Mouse (Mus musculus) myocyte (in vitro differentiated cells): Measurements from ENCODE around the gene Cela2a. TPM values are rescaled to one million over a fixed set of nuclear protein-coding genes. Genes with fewer than 3 reads are reported as not detected.

ENCODE experiments used
- H3K27me3 ChIP-seq: one replicate; pipeline ENCODE4 v1.6.1; 2011; ENCODE audit not compliant: control insufficient read depth, insufficient read depth, insufficient read length
- H3K36me3 ChIP-seq: one replicate; pipeline ENCODE4 v1.6.1; 2011; ENCODE audit not compliant: control insufficient read depth, insufficient read depth
- H3K4me2 ChIP-seq: one replicate; pipeline ENCODE4 v1.6.1; 2011; ENCODE audit warnings: low read depth, control low read depth
- H3K4me3 ChIP-seq: one replicate; pipeline ENCODE4 v1.5.1; 2011; ENCODE audit warnings: mild to moderate bottlenecking, control low read depth, moderate library complexity
- H3K79me2 ChIP-seq: one replicate; pipeline ENCODE4 v1.6.1; 2011; ENCODE audit not compliant: control insufficient read depth, insufficient read depth
- H3ac ChIP-seq: one replicate; pipeline ENCODE4 v1.6.1; 2011; ENCODE audit not compliant: control insufficient read depth, insufficient read length
- CEBPB ChIP-seq: IDR thresholded peaks from 2 replicates; pipeline ENCODE4 v1.6.1; 2011; ENCODE audit warnings: mild to moderate bottlenecking, moderate library complexity; ENCODE audit not compliant: poor library complexity, insufficient read depth, severe bottlenecking
- E2F4 ChIP-seq: IDR thresholded peaks from one replicate; pipeline ENCODE4 v1.6.1; 2011; ENCODE audit warnings: mild to moderate bottlenecking, control low read depth, moderate library complexity; ENCODE audit not compliant: insufficient read depth
- MAX ChIP-seq: IDR thresholded peaks from one replicate; pipeline ENCODE4 v1.6.1; 2011; ENCODE audit warnings: low read depth, mild to moderate bottlenecking, control low read depth
- MYOD1 ChIP-seq, 3 experiments: IDR thresholded peaks; one replicate each; pipeline ENCODE4 v1.6.1; 2011; ENCODE audit warnings: control low read depth in 2 of 3, low read depth in 2 of 3, mild to moderate bottlenecking in 2 of 3, moderate library complexity in 1 of 3; ENCODE audit not compliant: insufficient read length in 2 of 3, control insufficient read depth in 1 of 3
- MYOG ChIP-seq, 3 experiments: IDR thresholded peaks; one replicate each; pipeline ENCODE4 v1.6.1; 2011; ENCODE audit warnings: control low read depth in 2 of 3, low read depth in 2 of 3, mild to moderate bottlenecking in 2 of 3; ENCODE audit not compliant: insufficient read length in 2 of 3, control insufficient read depth in 1 of 3, insufficient read depth in 1 of 3
- POLR2A ChIP-seq: IDR thresholded peaks from one replicate; pipeline ENCODE4 v1.6.1; 2011; ENCODE audit warnings: low read depth, mild to moderate bottlenecking, control low read depth, moderate library complexity; ENCODE audit not compliant: insufficient read length
- POLR2AphosphoS2 ChIP-seq: IDR thresholded peaks from one replicate; pipeline ENCODE4 v1.6.1; 2011; ENCODE audit warnings: low read depth, control low read depth; ENCODE audit not compliant: insufficient read length
- REST ChIP-seq: IDR thresholded peaks from one replicate; pipeline ENCODE4 v1.6.1; 2011; ENCODE audit warnings: mild to moderate bottlenecking, control low read depth, moderate library complexity; ENCODE audit not compliant: insufficient read depth, insufficient read length
- SRF ChIP-seq: IDR thresholded peaks from one replicate; pipeline ENCODE4 v1.6.1; 2011; ENCODE audit warnings: low read depth; ENCODE audit not compliant: control insufficient read depth, insufficient read length
- TCF12 ChIP-seq: IDR thresholded peaks from one replicate; pipeline ENCODE4 v1.6.1; 2011; ENCODE audit warnings: mild to moderate bottlenecking, control low read depth; ENCODE audit not compliant: poor library complexity, insufficient read depth, severe bottlenecking
- TCF3 ChIP-seq: IDR thresholded peaks from one replicate; pipeline ENCODE4 v1.6.1; 2011; ENCODE audit warnings: low read depth, control low read depth; ENCODE audit not compliant: insufficient read length
- USF1 ChIP-seq: IDR thresholded peaks from one replicate; pipeline ENCODE4 v1.6.1; 2011; ENCODE audit warnings: low read depth, mild to moderate bottlenecking, control low read depth, moderate library complexity
- polyA plus RNA-seq: library from polyadenylated mRNA; unstranded; fragments of >200 nt; fragmentation: generic; extraction: Trizol; gene quantifications from one replicate; pipeline ENCODE4 v1.2.1, GENCODE M21; 2012; ENCODE audit warnings: missing spikeins

Gene Cela2a
- polyA plus RNA-seq, 1 experiment, result not detected

DNA sequence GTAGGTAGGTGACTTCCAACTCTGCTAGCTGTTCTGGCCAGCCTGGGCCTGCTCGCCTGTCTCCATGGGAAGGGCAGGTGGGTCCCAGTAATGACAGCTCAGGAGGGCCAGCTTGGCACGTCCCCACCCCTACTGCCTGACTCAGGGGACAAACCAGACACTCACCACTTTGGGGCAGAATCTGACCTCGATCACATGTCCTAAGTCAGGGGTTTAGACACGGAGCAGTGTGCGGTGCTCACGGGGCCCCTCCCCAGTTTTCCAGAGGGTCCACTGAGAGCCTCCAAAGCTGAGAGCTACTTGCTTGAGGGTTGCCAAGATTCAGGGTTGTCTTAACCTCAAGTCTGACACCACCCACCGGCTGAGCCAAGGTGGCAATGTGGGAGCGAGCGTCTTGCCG is 42.1 kb upstream of the Cela2a start:
- Histone ChIP-seq H3K4me3 (no peak overlapping the region), H3K36me3 (no peaks in the 10 kb centered on the region), H3K4me2 (peak overlapping the region; percentile 80), H3K27me3 (no peaks in the 10 kb centered on the region), H3K79me2 (no peaks in the 10 kb centered on the region), H3ac (no peak overlapping the region)
- TF ChIP-seq POLR2A (no peak), REST (no peak), E2F4 (no peak), TCF12 (no peak), SRF (no peak), USF1 (no peak), TCF3 (no peak)

DNA sequence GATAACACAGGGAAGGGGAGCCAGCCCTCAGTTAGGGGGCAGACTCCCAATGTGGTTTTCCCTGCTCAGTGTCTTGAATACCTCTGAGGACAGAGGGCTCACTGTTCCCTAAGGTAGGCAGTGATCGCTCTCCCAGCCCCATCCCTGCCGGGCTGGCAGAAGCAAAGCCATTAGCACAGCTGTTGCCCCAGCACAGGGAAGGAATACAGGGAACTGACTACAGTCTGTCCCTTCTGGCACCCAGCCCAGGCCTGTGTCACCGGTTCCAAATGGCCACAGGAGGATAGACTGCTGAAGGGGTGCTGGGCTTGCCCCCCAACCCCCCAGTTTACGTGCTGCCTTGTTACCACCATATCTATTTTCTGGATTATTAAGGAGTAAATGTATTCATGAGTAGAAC is 41.5 kb upstream of the Cela2a start:
- Histone ChIP-seq H3K4me2 (peak overlapping the region; percentile 80), H3K36me3 (no peaks in the 10 kb centered on the region), H3K27me3 (no peaks in the 10 kb centered on the region), H3ac (no peak overlapping the region), H3K4me3 (no peak overlapping the region), H3K79me2 (no peaks in the 10 kb centered on the region)
- TF ChIP-seq TCF12 (no peak), SRF (no peak), POLR2A (no peak), MAX (no peak), MYOG (IDR thresholded peaks at IDR 0.05; ENCODE audit: control insufficient read depth in 1 of 3, insufficient read depth in 1 of 3, insufficient read length in 2 of 3, low read depth in 2 of 3) (peak in 2 of 3 experiments; percentile 78 to 90), MYOD1 (IDR thresholded peaks at IDR 0.05; ENCODE audit: control insufficient read depth in 1 of 3, insufficient read length in 2 of 3, low read depth in 2 of 3) (peak in 2 of 3 experiments; percentile 73 to 85), USF1 (no peak)

DNA sequence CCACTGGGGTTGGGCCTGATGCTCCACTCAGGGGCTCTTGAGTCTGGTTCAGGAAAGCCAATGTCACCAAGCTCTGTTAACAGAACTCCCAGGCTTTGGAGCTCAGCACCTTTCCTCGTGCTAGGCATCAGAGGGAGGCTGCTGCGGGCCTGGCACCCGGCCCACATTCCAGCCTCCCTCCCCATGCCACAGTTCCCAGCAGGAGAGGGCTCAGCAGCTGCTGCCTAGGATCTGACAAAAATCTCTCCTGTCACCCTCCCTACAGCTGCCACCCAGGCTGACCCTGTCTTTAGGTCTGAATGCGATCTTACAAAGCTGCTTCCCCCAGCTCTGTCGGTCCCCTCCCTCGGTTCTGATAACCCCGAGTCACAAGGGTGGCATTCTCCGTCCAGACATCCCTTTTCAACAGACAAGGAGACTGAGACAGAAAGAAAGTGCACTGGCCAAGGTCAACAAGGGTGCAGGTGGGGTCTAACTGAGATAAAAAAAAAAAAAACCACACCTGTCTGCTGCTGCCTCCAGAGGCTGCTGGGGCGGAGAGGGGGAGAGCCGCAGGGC is 41.1 kb upstream of the Cela2a start:
- TF ChIP-seq POLR2AphosphoS2, result no peak
- no peak for TF ChIP-seq POLR2A
- no peak for TF ChIP-seq MAX
- TF ChIP-seq SRF, result no peak
- TF ChIP-seq USF1, result no peak
- no peak for TF ChIP-seq CEBPB
- peak; percentile 88 for TF ChIP-seq TCF12
- TF ChIP-seq REST, result no peak
- no peak for TF ChIP-seq E2F4
- TF ChIP-seq MYOG (IDR thresholded peaks at IDR 0.05; ENCODE audit: control insufficient read depth in 1 of 3, insufficient read depth in 1 of 3, insufficient read length in 2 of 3, low read depth in 2 of 3), result peak; percentile 80 to 98 (median 91)
- TF ChIP-seq TCF3, result peak; percentile 93
- TF ChIP-seq MYOD1 (IDR thresholded peaks at IDR 0.05; ENCODE audit: control insufficient read depth in 1 of 3, insufficient read length in 2 of 3, low read depth in 2 of 3), result peak; percentile 92 to 99 (median 99)
- H3K4me2 ChIP-seq, result peak overlapping the region; percentile 80
- no peaks in the 10 kb centered on the region for H3K79me2 ChIP-seq
- no peak overlapping the region for H3ac ChIP-seq
- H3K27me3 ChIP-seq, result no peaks in the 10 kb centered on the region
- H3K4me3 ChIP-seq, result no peak overlapping the region
- no peaks in the 10 kb centered on the region for H3K36me3 ChIP-seq

DNA sequence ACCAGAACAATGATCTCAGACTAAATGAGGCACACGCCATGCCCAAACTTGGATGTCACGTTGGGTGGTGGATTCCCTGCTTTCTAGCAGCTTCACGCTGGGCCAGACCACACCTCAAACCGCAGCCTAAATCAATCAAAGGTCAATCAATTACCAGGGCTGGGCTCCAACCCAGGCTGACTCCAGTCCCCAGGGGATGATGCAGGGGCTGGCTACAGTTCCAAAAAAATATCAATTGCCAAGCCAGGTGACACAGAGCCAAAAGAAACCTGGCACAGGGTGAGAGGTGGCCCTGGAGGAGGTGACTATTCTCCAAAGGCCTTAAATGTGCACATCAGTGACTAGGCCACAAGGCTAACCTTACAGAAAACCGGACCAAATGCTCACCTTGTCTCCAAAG is 39.6 kb upstream of the Cela2a start:
- Histone ChIP-seq H3ac (no peak overlapping the region), H3K36me3 (no peaks in the 10 kb centered on the region), H3K27me3 (no peaks in the 10 kb centered on the region), H3K4me2 (no peak overlapping the region), H3K79me2 (no peaks in the 10 kb centered on the region), H3K4me3 (no peak overlapping the region)
- no peak for TF ChIP-seq CEBPB
- TF ChIP-seq POLR2AphosphoS2, result no peak

DNA sequence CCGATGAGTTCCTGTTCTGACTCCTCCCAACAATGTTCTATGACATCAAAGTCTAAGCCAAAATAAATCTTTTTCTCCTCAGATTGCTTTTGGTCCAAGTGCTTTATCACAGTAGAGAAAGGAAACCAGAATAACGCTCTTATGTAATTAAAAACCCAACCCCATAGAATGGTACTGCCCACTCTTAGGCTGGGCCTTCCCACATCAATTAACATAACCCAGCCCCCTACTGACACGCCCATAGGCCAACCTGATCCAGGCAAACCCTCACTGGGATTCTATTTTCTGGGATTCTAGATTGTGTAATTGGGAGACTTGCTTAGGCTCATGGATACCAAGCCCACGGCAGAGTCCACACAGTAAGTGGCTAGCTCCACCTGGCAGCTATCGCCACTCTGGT is 39.0 kb upstream of the Cela2a start:
- Histone ChIP-seq H3K27me3 (no peaks in the 10 kb centered on the region), H3K36me3 (no peaks in the 10 kb centered on the region), H3ac (no peak overlapping the region), H3K79me2 (no peaks in the 10 kb centered on the region), H3K4me2 (no peak overlapping the region), H3K4me3 (no peak overlapping the region)
- TF ChIP-seq MYOD1 (IDR thresholded peaks at IDR 0.05; ENCODE audit: control insufficient read depth in 1 of 3, insufficient read length in 2 of 3, low read depth in 2 of 3), result no peak
- no peak for TF ChIP-seq E2F4
- no peak for TF ChIP-seq REST
- no peak for TF ChIP-seq CEBPB
- no peak for TF ChIP-seq TCF3
- TF ChIP-seq USF1, result no peak
- TF ChIP-seq MAX, result no peak
- TF ChIP-seq MYOG (IDR thresholded peaks at IDR 0.05; ENCODE audit: control insufficient read depth in 1 of 3, insufficient read depth in 1 of 3, insufficient read length in 2 of 3, low read depth in 2 of 3), result no peak
- TF ChIP-seq POLR2AphosphoS2, result no peak
- no peak for TF ChIP-seq POLR2A
- no peak for TF ChIP-seq SRF
- no peak for TF ChIP-seq TCF12
